8 mouse cellular contexts compared by ENCODE assay signal in genomic region chr2:152739031-152739841, GRCm38 (mm10). TPM values are rescaled to one million over a fixed set of nuclear protein-coding genes. Genes with fewer than 3 reads are reported as not detected.
DNase-seq lines count a peak whose midpoint lies in the region; ATAC-seq lines count a peak whose summit lies in the region.

No protein-coding gene starts in this region.

- H3K36me3 ChIP-seq in forebrain, embryonic 13.5 days (ENCODE audit: poor library complexity, severe bottlenecking), result no peaks in the 10 kb centered on the region
- peaks cover 7% of the 10 kb centered on the region; the same call in 1 of the 2 replicates for H3K36me3 ChIP-seq in limb, embryonic 10.5 days

- H3K4me1 ChIP-seq in forebrain, embryonic 13.5 days, result peaks cover 65% of the 10 kb centered on the region
- H3K4me1 ChIP-seq in limb, embryonic 10.5 days, result peaks cover 76% of the 10 kb centered on the region

- H3K27ac ChIP-seq in forebrain, embryonic 13.5 days, result no peak overlapping the region
- peak overlapping the region; percentile 96 for H3K27ac ChIP-seq in limb, embryonic 10.5 days

- H3K27me3 ChIP-seq in forebrain, embryonic 13.5 days, result peaks cover 15% of the 10 kb centered on the region
- H3K27me3 ChIP-seq in limb, embryonic 10.5 days (ENCODE audit: low read depth, poor library complexity, severe bottlenecking), result no peaks in the 10 kb centered on the region

- H3K9me3 ChIP-seq in forebrain, embryonic 13.5 days (replicated peaks), result no peaks in the 10 kb centered on the region
- H3K9me3 ChIP-seq in limb, embryonic 10.5 days (replicated peaks), result no peaks in the 10 kb centered on the region

- peak overlapping the region; percentile 62 for H3K9ac ChIP-seq in forebrain, embryonic 13.5 days

- intact Hi-C loops in heart, postnatal 36 days (cut with DNase I), result no loop called here

- ATAC-seq in CD4-positive, CD25-positive, alpha-beta regulatory T cell, adult 4 months, result no peak
- ATAC-seq in forebrain, embryonic 13.5 days, result no peak; the same call in 1 of the 2 replicates

- peak; percentile 59 for DNase-seq in CD4-positive, CD25-positive, alpha-beta regulatory T cell, adult 2 months (ENCODE audit: low read depth, low spot score)
- DNase-seq in adrenal gland, postnatal 10 days, result peak; percentile 84
- peak; percentile 83 for DNase-seq in heart, postnatal 36 days
- DNase-seq in limb, embryonic 10.5 days (ENCODE audit: low spot score), result peak; percentile 94
- peak; percentile 89 for DNase-seq in mesoderm, embryonic 11.5 days (ENCODE audit: low read depth, low spot score)
- peak; percentile 84 for DNase-seq in testis, postnatal 10 days (ENCODE audit: low spot score)

- peak overlapping the region; percentile 39 for H3K4me3 ChIP-seq in forebrain, embryonic 13.5 days
- H3K4me3 ChIP-seq in limb, embryonic 10.5 days, result peak overlapping the region; percentile 91

- H3K4me2 ChIP-seq in forebrain, embryonic 13.5 days, result peak overlapping the region; percentile 92

- WGBS in forebrain, embryonic 13.5 days, result 2% methylated on average over 32 of the region's 36 CpGs
- WGBS in limb, embryonic 10.5 days, result under 1% methylated on average over 35 of the region's 36 CpGs

RNA-seq across cellular contexts. Expression of gene Id1, which starts 3.2 kb away (rescaled TPM):
- under 1 TPM; 0.75 to 0.82 TPM for polyA plus RNA-seq in CD4-positive, CD25-positive, alpha-beta regulatory T cell, adult 4 months (2017; shearing (Covaris generic))
- total RNA-seq in adrenal gland, postnatal 10 days (2021), result 100 to 1,000 TPM; 112 to 182 TPM
- polyA plus RNA-seq in forebrain, embryonic 13.5 days (2015; fragmentation: Nextera tagmentation; extraction: Ambion mirVana), result 25.8 and 26.1 TPM in 2 replicates
- total RNA-seq in heart, postnatal 36 days (2021), result 10 to 100 TPM; 50.9 to 53.7 TPM
- 132 and 178 TPM in 2 replicates for polyA plus RNA-seq in limb, embryonic 10.5 days (2016; fragmentation: Nextera tagmentation; extraction: Ambion mirVana)

RNA-seq across cellular contexts. Expression of gene Cox4i2, which starts 14.7 kb away (rescaled TPM):
- polyA plus RNA-seq in CD4-positive, CD25-positive, alpha-beta regulatory T cell, adult 4 months (2017; shearing (Covaris generic)), result under 1 TPM in 1 of 2 experiments, not detected in 1; 0.46 TPM
- 1 to 10 TPM; 8.0 to 8.3 TPM for total RNA-seq in adrenal gland, postnatal 10 days (2021)
- polyA plus RNA-seq in forebrain, embryonic 13.5 days (2015; fragmentation: Nextera tagmentation; extraction: Ambion mirVana), result 4.4 and 4.8 TPM in 2 replicates
- total RNA-seq in heart, postnatal 36 days (2021), result 10 to 100 TPM; 13.1 to 16.0 TPM
- polyA plus RNA-seq in limb, embryonic 10.5 days (2016; fragmentation: Nextera tagmentation; extraction: Ambion mirVana), result 11.2 and 18.4 TPM in 2 replicates

RNA-seq across cellular contexts. Expression of gene Mcts2, which starts 52.4 kb away (rescaled TPM):
- 1 to 10 TPM; 3.7 to 3.9 TPM for polyA plus RNA-seq in CD4-positive, CD25-positive, alpha-beta regulatory T cell, adult 4 months (2017; shearing (Covaris generic))
- 10 to 100 TPM; 24.5 to 26.7 TPM for total RNA-seq in adrenal gland, postnatal 10 days (2021)
- 40.0 and 42.2 TPM in 2 replicates for polyA plus RNA-seq in forebrain, embryonic 13.5 days (2015; fragmentation: Nextera tagmentation; extraction: Ambion mirVana)
- total RNA-seq in heart, postnatal 36 days (2021), result 10 to 100 TPM; 16.2 to 16.5 TPM
- 38.0 and 43.9 TPM in 2 replicates for polyA plus RNA-seq in limb, embryonic 10.5 days (2016; fragmentation: Nextera tagmentation; extraction: Ambion mirVana)

Comparison
In these comparisons a context has a peak if more than half of its experiments do, and no peak if none do; other contexts are left out.
1. RNA of gene Id1, which starts 3.2 kb away (polyA plus RNA-seq): 132 to 178 TPM in limb, embryonic 10.5 days and 25.8 to 26.1 TPM in forebrain, embryonic 13.5 days; 0.75 to 0.82 TPM in CD4-positive, CD25-positive, alpha-beta regulatory T cell, adult 4 months; every median in the first group is over 10 times any median in the second.
2. Peak in every context shown above with its lines, with median percentiles within 50 percentile points of each other: DNase-seq.